Comparison of ENCODE assay signal across 11 mouse cellular contexts in the genomic region with DNA sequence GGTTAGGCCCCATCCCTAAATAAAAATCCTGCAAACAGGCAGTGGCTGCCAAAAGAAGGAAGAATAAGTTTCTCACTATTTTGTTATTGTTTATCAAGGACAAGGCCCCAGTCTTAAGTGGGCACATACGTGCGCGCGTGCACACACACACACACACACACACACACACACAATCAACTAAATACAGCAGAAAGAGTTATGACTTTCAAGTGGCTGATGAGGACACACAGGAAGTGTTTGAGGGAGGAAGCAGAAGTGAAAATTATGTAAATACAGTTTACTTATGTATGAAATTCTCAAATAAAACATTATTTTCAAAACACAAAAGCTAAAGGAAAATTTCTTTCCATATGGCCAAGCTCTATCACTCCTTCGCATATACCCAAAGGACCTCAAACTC.
"Had no signal": no experiment of that assay in that cellular context is flagged by ENCODE, and none has a peak within 500 bp of the region (broad histone marks: within the 10 kb centered on the region; RNA-seq: fewer than 3 reads in every experiment).

No protein-coding gene starts in this region.

- ATAC-seq: liver, postnatal 0 days; lung, postnatal 0 days; midbrain, embryonic 13.5 days; midbrain, embryonic 15.5 days had no signal

- DNase-seq: liver, postnatal 0 days; lung, adult 2 months; lung, postnatal 14 days; lung, postnatal 36 days; right cerebral cortex, postnatal 14 days; thymus, adult 2 months; thymus, postnatal 14 days; thymus, postnatal 36 days had no signal
